15 mouse cellular contexts compared by ENCODE assay signal in genomic region chr16:35464686-35465308, GRCm38 (mm10). TPM values are rescaled to one million over a fixed set of nuclear protein-coding genes. Genes with fewer than 3 reads are reported as not detected.
DNase-seq lines count a peak whose midpoint lies in the region; ATAC-seq lines count a peak whose summit lies in the region.
"Had no signal": no experiment of that assay in that cellular context is flagged by ENCODE, and none has a peak within 500 bp of the region (broad histone marks: within the 10 kb centered on the region; RNA-seq: fewer than 3 reads in every experiment).

No protein-coding gene starts in this region.

- peak; percentile 36 for DNase-seq in embryo, embryonic 10.5 days (ENCODE audit: low spot score)
- DNase-seq in hindbrain, embryonic 14.5 days (ENCODE audit: low spot score) = peak; percentile 50
- no peak for DNase-seq in adipocyte (ENCODE audit: low spot score)
- no peak for DNase-seq in frontal cortex, postnatal 25 days (ENCODE audit: low spot score in 2 of 2)
- DNase-seq in adrenal gland, postnatal 25 days = no peak
- no peak for DNase-seq in spleen, adult 12 weeks (ENCODE audit: low spot score)
- DNase-seq: gastrocnemius, postnatal 25 days; right cerebral cortex, postnatal 4 days; thymus, postnatal 14 days had no signal

- no peaks in the 10 kb centered on the region for H3K9me3 ChIP-seq in forebrain, embryonic 12.5 days
- H3K9me3 ChIP-seq in hindbrain, embryonic 14.5 days (ENCODE audit: control insufficient read depth, low read length) = no peaks in the 10 kb centered on the region
- H3K9me3 ChIP-seq in midbrain, embryonic 16.5 days (replicated peaks; ENCODE audit: control insufficient read depth, low read length, poor library complexity, severe bottlenecking) = no peaks in the 10 kb centered on the region
- H3K9me3 ChIP-seq: heart, embryonic 12.5 days; liver, embryonic 12.5 days had no signal

- WGBS in forebrain, embryonic 12.5 days = 15% methylated on average over 12 of the region's 12 CpGs
- WGBS in hindbrain, embryonic 14.5 days = 18% methylated on average over 12 of the region's 12 CpGs
- 11% methylated on average over 12 of the region's 12 CpGs for WGBS in midbrain, embryonic 16.5 days

- peak; percentile 80 for ATAC-seq in forebrain, embryonic 12.5 days (ENCODE audit: low FRiP score)
- peak; percentile 54; the same call in 1 of the 2 replicates for ATAC-seq in hindbrain, embryonic 14.5 days (ENCODE audit: low FRiP score)
- peak; percentile 47 for ATAC-seq in midbrain, embryonic 16.5 days
- ATAC-seq: liver, embryonic 12.5 days had no signal

- H3K4me1 ChIP-seq in forebrain, embryonic 12.5 days = peaks cover 20% of the 10 kb centered on the region
- H3K4me1 ChIP-seq in hindbrain, embryonic 14.5 days (replicated peaks; ENCODE audit: control insufficient read depth, insufficient read depth, low read length) = peaks cover 16% of the 10 kb centered on the region
- peaks cover 4% of the 10 kb centered on the region; the same call in 1 of the 2 replicates for H3K4me1 ChIP-seq in midbrain, embryonic 16.5 days (ENCODE audit: control insufficient read depth, insufficient read depth, low read length)
- H3K4me1 ChIP-seq: liver, embryonic 12.5 days had no signal

- H3K4me3 ChIP-seq in forebrain, embryonic 12.5 days (replicated peaks) = no peak overlapping the region
- H3K4me3 ChIP-seq in hindbrain, embryonic 14.5 days (replicated peaks; ENCODE audit: low read length) = no peak overlapping the region
- no peak overlapping the region for H3K4me3 ChIP-seq in midbrain, embryonic 16.5 days (ENCODE audit: low read depth, low read length)
- H3K4me3 ChIP-seq: heart, embryonic 12.5 days; liver, embryonic 12.5 days had no signal

- H3K9ac ChIP-seq in forebrain, embryonic 12.5 days = 0 out of 2 replicates have a peak overlapping the region, but pooled peaks have one; percentile 18
- H3K9ac ChIP-seq in hindbrain, embryonic 14.5 days = 0 out of 2 replicates have a peak overlapping the region, but pooled peaks have one; percentile 33
- no peak overlapping the region; the same call in 1 of the 2 replicates for H3K9ac ChIP-seq in midbrain, embryonic 16.5 days (ENCODE audit: low read depth, low read length)
- H3K9ac ChIP-seq: heart, embryonic 12.5 days; liver, embryonic 12.5 days had no signal

- H3K27ac ChIP-seq in forebrain, embryonic 12.5 days = 0 out of 2 replicates have a peak overlapping the region, but pooled peaks have one; percentile 50
- no peak overlapping the region for H3K27ac ChIP-seq in hindbrain, embryonic 14.5 days
- 0 out of 2 replicates have a peak overlapping the region, but pooled peaks have one; percentile 3 for H3K27ac ChIP-seq in midbrain, embryonic 16.5 days (ENCODE audit: low read length)
- H3K27ac ChIP-seq: kidney, postnatal 0 days; liver, embryonic 12.5 days had no signal

- no peaks in the 10 kb centered on the region; the same call in 1 of the 2 replicates for H3K36me3 ChIP-seq in forebrain, embryonic 12.5 days (replicated peaks)
- no peaks in the 10 kb centered on the region for H3K36me3 ChIP-seq in hindbrain, embryonic 14.5 days (replicated peaks; ENCODE audit: control insufficient read depth, insufficient read depth)
- no peaks in the 10 kb centered on the region for H3K36me3 ChIP-seq in midbrain, embryonic 16.5 days (ENCODE audit: control insufficient read depth, insufficient read depth, low read length)

- no peaks in the 10 kb centered on the region for H3K27me3 ChIP-seq in forebrain, embryonic 12.5 days
- H3K27me3 ChIP-seq in hindbrain, embryonic 14.5 days (ENCODE audit: control insufficient read depth, insufficient read depth, low read length) = no peaks in the 10 kb centered on the region
- H3K27me3 ChIP-seq in midbrain, embryonic 16.5 days (ENCODE audit: control insufficient read depth, insufficient read depth, low read depth, low read length) = no peaks in the 10 kb centered on the region
- H3K27me3 ChIP-seq: heart, embryonic 12.5 days; liver, embryonic 12.5 days had no signal

- no peak overlapping the region; the same call in 1 of the 2 replicates for H3K4me2 ChIP-seq in forebrain, embryonic 12.5 days
- no peak overlapping the region for H3K4me2 ChIP-seq in hindbrain, embryonic 14.5 days (replicated peaks)
- no peak overlapping the region for H3K4me2 ChIP-seq in midbrain, embryonic 16.5 days (ENCODE audit: low read length)
- H3K4me2 ChIP-seq: heart, embryonic 12.5 days; liver, embryonic 12.5 days had no signal

RNA-seq across cellular contexts. Expression of gene Pdia5, which starts 25.9 kb away (rescaled TPM):
- polyA plus RNA-seq in forebrain, embryonic 12.5 days (2016; fragmentation: Nextera tagmentation; extraction: Ambion mirVana) = 15.8 and 17.0 TPM in 2 replicates
- polyA plus RNA-seq in hindbrain, embryonic 14.5 days (2014; fragmentation: Nextera tagmentation; extraction: Ambion mirVana) = 6.8 and 8.3 TPM in 2 replicates
- polyA plus RNA-seq in midbrain, embryonic 16.5 days (2015; fragmentation: Nextera tagmentation; extraction: Ambion mirVana) = 12.0 and 14.4 TPM in 2 replicates
- total RNA-seq in adrenal gland, postnatal 25 days (2021) = 15.1 and 21.7 TPM in 2 replicates
- total RNA-seq: MEL had no signal

Comparison
In these comparisons a context has a peak if more than half of its experiments do, and no peak if none do; other contexts are left out.
1. DNase-seq: peak in embryo, embryonic 10.5 days (single experiment) and hindbrain, embryonic 14.5 days (single experiment); none in adipocyte (single experiment), frontal cortex, postnatal 25 days (0 of 2), adrenal gland, postnatal 25 days (single experiment) and spleen, adult 12 weeks (single experiment).
2. Peak in every context shown above with its lines, with median percentiles within 50 percentile points of each other: ATAC-seq.